Mouse (Mus musculus) layer of hippocampus, adult 9-10 months (tissue): ENCODE measurements at regions not wholly inside any gene's neighbourhood (a gene's known extent, or its start where the extent isn't known, plus 50 kb on each side); places are given as distances from the start of the nearest gene placed in this dataset.
A peak's percentile ranks its signal among the peaks of the same experiment; 100 is the strongest.
"Not testable (repeated sequence)": the region's sequence is repeated elsewhere in the genome, so short reads cannot be mapped to it uniquely, and the experiment has no call there.

Experiments
- DNase-seq: peaks from one replicate; pipeline ENCODE4 v3.0.0; 2022; ENCODE audit warnings: low spot score

GRCm38 (mm10) chr13:99737271-99737670 lies 163.6 kb downstream of the Cartpt start:
- DNase-seq: no peak

- DNase-seq: no peak
Measured at GRCm38 (mm10) chr13:99729145-99729544, 171.7 kb downstream of the Cartpt start.

- DNase-seq: no peak
Measured at GRCm38 (mm10) chr13:99724245-99724644, 176.6 kb downstream of the Cartpt start.

GRCm38 (mm10) chr13:99723237-99723981 lies 177.5 kb downstream of the Cartpt start:
- DNase-seq: no peak

- no peak for DNase-seq
Measured at GRCm38 (mm10) chr13:99720566-99720965, 180.3 kb downstream of the Cartpt start.

GRCm38 (mm10) chr13:99696559-99696890 lies 180.2 kb upstream of the Map1b start:
- no peak for DNase-seq

- DNase-seq: no peak
Measured at GRCm38 (mm10) chr13:99695874-99696558, 179.7 kb upstream of the Map1b start.

GRCm38 (mm10) chr13:99679934-99680333 lies 163.6 kb upstream of the Map1b start:
- DNase-seq: no peak

GRCm38 (mm10) chr13:99679430-99679829 lies 163.1 kb upstream of the Map1b start:
- no peak for DNase-seq

GRCm38 (mm10) chr13:99676393-99676792 lies 160.1 kb upstream of the Map1b start:
- DNase-seq: peak; percentile 59

- DNase-seq: peak; percentile 48
Measured at GRCm38 (mm10) chr13:99675951-99676350, 159.6 kb upstream of the Map1b start.

GRCm38 (mm10) chr13:99672714-99673113 lies 156.4 kb upstream of the Map1b start:
- no peak for DNase-seq

- no peak for DNase-seq
Measured at GRCm38 (mm10) chr13:99671747-99672146, 155.4 kb upstream of the Map1b start.

GRCm38 (mm10) chr13:99669987-99670534 lies 153.7 kb upstream of the Map1b start:
- DNase-seq: no peak

GRCm38 (mm10) chr13:99668613-99669012 lies 152.3 kb upstream of the Map1b start:
- no peak for DNase-seq

GRCm38 (mm10) chr13:99666086-99666485 lies 149.7 kb upstream of the Map1b start:
- DNase-seq: no peak

- DNase-seq: not testable (repeated sequence)
Measured at GRCm38 (mm10) chr13:99663422-99663821, 147.1 kb upstream of the Map1b start.

GRCm38 (mm10) chr13:99647661-99648204 lies 131.4 kb upstream of the Map1b start:
- no peak for DNase-seq

GRCm38 (mm10) chr13:99644771-99645170 lies 128.4 kb upstream of the Map1b start:
- no peak for DNase-seq

- DNase-seq: no peak
Measured at GRCm38 (mm10) chr13:99642811-99643210, 126.5 kb upstream of the Map1b start.

GRCm38 (mm10) chr13:99642301-99642700 lies 126.0 kb upstream of the Map1b start:
- no peak for DNase-seq

GRCm38 (mm10) chr13:99641386-99642165 lies 125.2 kb upstream of the Map1b start:
- DNase-seq: peak; percentile 29
